Mouse (Mus musculus) heart, postnatal 4 days (tissue): ENCODE results near the gene Il4. TPM values are rescaled to one million over a fixed set of nuclear protein-coding genes. Genes with fewer than 3 reads are reported as not detected.
A peak's percentile ranks its signal among the peaks of the same experiment; 100 is the strongest.

Source experiments
- DNase-seq: peaks from one replicate; pipeline ENCODE4 v3.0.0; 2021
- total RNA-seq, 2 experiments: library from RNA; stranded (reverse); gene quantifications; 2 replicates each; pipeline ENCODE4 v1.2.3; 2021

The Il4 gene
- total RNA-seq: not detected

GRCm38 (mm10) chr11:53618619-53619198 is at the start of gene Il4:
TSS of gene Il4 (minus strand) at chr11:53618669.
- no peak for DNase-seq

GRCm38 (mm10) chr11:53664091-53664490 is 45.6 kb upstream of the Il4 start:
- DNase-seq: no peak

GRCm38 (mm10) chr11:53662794-53663674 is 44.6 kb upstream of the Il4 start:
- no peak for DNase-seq

GRCm38 (mm10) chr11:53657828-53658227 is 39.4 kb upstream of the Il4 start:
- DNase-seq: no peak

GRCm38 (mm10) chr11:53657381-53657780 is 38.9 kb upstream of the Il4 start:
- no peak for DNase-seq

GRCm38 (mm10) chr11:53656558-53657202 is 38.2 kb upstream of the Il4 start:
- no peak for DNase-seq

- DNase-seq: peak; percentile 57
These were observed 36.6 kb upstream of the Il4 start for GRCm38 (mm10) chr11:53655043-53655442.

- no peak for DNase-seq
These were observed 34.0 kb upstream of the Il4 start for GRCm38 (mm10) chr11:53652427-53652826.

- DNase-seq: no peak
These were observed 33.0 kb upstream of the Il4 start for GRCm38 (mm10) chr11:53651441-53651840.

- no peak for DNase-seq
These were observed 25.5 kb upstream of the Il4 start for GRCm38 (mm10) chr11:53644017-53644416.

- no peak for DNase-seq
These were observed 24.3 kb upstream of the Il4 start for GRCm38 (mm10) chr11:53642744-53643279.

GRCm38 (mm10) chr11:53637803-53638260 is 19.4 kb upstream of the Il4 start:
- DNase-seq: no peak

GRCm38 (mm10) chr11:53637046-53637802 is 18.8 kb upstream of the Il4 start:
- no peak for DNase-seq

GRCm38 (mm10) chr11:53636183-53636646 is 17.7 kb upstream of the Il4 start:
- no peak for DNase-seq

GRCm38 (mm10) chr11:53635590-53636182 is 17.2 kb upstream of the Il4 start:
- no peak for DNase-seq

- no peak for DNase-seq
These were observed 16.1 kb upstream of the Il4 start, which contains the start of gene Il13 for GRCm38 (mm10) chr11:53634556-53634955. TSS of gene Il13 (minus strand) at chr11:53634702.

GRCm38 (mm10) chr11:53633644-53634043 is 15.2 kb upstream of the Il4 start:
- no peak for DNase-seq

- DNase-seq: peak; percentile 20
These were observed 13.8 kb upstream of the Il4 start for GRCm38 (mm10) chr11:53632122-53632733.

GRCm38 (mm10) chr11:53627859-53628258 is 9.4 kb upstream of the Il4 start:
- peak; percentile 84 for DNase-seq

GRCm38 (mm10) chr11:53626802-53627373 is 8.4 kb upstream of the Il4 start:
- DNase-seq: no peak

- DNase-seq: no peak
These were observed 5.7 kb upstream of the Il4 start for GRCm38 (mm10) chr11:53624124-53624523.
